Mouse (Mus musculus) cerebellum, postnatal 25 days (tissue): ENCODE results near the gene Ppm1h.

ENCODE experiments used
- DNase-seq, 2 experiments: peaks; one replicate each; pipeline ENCODE4 v3.0.0; 2021; ENCODE audit warnings: mixed read lengths in 2 of 2

The Ppm1h gene

DNA sequence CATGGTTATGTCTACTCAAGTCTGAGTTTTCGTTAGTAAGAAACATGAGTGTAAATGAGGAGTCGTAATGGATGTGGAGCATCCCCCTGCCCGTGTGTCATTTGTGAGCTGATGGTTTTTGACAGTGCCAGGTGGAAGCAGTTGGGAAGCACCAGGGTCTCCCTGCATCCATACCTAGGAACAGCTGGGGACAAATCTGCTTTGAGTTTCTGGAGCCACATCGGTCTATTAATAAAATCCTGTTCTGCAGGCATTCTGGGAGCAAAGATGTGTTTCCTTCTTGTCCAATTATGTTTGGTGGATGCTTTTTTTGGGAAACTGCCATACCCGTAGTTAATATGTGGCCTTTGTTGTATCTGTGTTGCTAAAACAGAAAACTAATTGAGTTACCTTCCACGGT lies 26.9 kb downstream of the Ppm1h start:
- DNase-seq: no peak

DNA sequence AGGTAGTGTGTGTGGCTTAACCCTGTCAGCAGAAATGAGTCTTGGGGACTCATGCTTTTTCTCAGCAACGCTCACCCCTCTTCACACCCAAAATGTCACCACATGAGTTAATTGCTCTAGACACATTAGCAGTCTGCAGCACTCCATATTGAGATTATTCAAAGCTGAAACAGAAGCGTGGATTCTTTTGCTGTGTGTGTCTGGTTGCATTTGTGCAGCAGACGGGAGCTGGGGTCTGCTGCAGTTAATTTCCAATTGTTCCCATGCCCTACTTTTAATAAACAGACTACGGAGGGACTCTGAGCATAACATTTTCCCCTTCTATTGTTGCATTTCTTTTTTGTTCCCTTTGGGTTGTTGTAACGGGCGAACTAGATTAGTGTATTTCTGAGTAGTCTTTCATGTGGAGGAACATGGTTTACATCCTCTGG lies 32.8 kb downstream of the Ppm1h start:
- no peak for DNase-seq

DNA sequence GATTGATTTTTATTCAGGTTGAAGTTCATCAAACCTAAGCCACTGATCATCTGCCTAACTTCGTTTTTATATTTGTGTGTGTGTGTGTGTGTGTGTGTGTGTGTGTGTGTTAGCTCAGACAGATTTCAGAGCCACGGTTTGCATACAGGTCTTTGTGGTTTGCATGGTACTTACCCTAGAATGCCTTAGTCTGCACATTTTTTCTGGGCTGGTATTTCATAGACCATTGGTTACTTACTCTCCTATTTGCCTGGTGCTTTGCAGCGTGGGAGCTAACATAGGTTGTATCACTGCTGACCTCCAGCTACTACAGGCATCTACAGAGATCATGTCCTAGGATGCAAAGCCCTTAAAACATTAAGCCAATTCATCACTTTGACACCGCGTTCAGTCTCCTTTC lies 33.7 kb downstream of the Ppm1h start:
- no peak for DNase-seq

- peak; percentile 68 to 74 for DNase-seq
Observed at GRCm38 (mm10) chr10:122715856-122716255, 37.3 kb downstream of the Ppm1h start.

DNA sequence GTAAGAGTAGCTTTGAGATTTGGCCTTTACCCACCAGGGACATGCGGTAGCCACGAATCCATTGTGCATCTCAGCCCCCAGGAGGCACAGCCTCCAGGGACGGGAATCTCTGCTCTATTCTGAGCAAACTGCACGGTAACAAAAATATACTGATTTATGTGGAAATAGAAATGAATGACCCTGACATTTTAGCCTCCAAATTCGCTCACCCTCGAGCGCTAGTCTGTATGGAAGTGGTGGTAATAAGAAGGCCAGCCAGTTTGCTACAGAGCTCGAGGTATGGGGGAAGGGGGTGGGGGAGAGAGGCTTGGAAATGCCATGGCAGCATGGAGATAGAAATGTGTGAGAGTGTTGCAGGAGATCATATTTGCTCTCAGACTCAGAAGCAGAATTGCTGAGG lies 37.7 kb downstream of the Ppm1h start:
- no peak for DNase-seq

DNA sequence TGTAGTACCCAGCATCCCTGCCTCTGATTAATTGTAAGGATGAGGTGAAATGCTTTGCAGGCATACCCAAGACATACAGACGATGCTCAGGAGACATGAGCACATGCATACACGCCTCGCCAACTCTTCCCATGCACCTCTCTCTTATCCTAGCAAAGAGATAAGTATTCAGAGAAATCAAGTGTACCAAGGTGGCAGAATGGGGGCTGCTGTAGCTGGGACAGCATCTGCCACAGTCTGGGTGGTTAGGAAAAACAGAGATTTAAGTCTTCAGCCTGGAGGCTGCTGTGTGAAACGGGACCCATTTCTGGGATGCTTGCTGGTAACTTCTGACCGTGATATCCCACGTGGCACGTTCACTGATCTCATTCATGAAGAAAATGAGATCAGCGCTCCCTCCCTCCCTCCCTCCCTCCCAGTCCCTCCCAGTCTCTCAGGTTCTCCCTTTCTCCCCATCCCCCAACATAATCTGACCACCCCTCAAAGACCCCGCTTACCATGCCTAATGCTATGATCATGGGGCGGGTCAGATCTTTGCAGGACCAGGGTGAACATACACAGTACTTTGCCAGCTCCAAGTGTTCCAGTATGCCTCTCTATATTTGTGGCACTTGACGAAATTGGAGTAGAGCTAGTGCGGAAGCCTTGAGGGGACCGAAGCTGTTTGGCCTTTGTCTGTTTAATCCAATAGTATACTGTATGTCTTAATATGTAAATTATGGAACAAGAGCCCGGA lies 38.3 kb downstream of the Ppm1h start:
- DNase-seq: no peak

DNA sequence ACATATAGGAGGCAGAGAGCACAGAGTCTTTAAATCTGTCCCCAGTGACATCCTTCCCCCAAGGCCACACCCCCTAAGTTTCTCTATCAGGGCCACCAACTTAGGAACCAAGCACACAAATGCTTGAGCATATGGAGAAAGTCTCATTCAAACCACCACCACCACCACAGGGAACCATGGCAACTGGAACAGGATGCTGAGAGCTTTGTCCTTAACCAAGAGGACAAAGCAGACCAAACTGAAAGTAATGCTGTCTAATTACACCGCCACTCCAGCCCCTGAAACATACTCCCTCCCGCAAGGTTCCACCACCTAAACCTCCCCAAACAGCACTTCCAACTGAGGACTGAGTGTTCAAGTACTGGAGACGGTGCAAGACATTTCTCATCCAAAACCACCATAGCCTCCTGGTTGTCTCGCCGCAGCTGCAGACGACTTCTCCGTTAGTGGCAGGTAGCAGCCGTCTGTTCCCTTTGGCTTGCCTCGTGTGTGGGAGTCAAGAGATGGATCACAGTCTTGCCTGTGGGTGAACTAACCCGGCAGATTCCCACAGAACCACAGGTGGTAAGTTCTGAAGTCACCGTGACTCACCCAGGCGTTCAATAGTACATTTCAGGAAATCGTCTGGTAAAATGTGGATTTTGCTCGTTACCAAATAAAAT lies 39.3 kb downstream of the Ppm1h start:
- peak; percentile 49 to 59 for DNase-seq

DNA sequence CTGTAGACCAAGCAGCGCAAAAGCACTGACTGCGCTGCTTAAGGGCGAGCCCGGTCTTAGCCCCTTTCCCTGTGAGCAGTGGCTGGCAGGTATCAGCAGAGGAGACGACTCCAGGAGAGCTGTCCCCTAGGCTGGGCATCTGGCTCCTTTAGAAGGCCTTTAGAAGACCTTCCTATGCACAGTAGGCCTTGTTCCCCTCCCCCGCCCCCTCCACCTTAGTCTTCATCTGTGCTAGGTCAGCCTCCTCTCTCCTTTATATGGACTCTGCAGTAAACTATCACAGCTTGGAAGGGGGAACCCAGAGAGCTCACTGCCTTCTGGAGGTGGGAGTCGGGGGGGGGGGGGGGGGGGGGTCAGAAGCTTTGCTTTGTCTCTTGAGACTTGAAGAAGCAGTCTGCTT lies 40.4 kb downstream of the Ppm1h start:
- no peak for DNase-seq

DNA sequence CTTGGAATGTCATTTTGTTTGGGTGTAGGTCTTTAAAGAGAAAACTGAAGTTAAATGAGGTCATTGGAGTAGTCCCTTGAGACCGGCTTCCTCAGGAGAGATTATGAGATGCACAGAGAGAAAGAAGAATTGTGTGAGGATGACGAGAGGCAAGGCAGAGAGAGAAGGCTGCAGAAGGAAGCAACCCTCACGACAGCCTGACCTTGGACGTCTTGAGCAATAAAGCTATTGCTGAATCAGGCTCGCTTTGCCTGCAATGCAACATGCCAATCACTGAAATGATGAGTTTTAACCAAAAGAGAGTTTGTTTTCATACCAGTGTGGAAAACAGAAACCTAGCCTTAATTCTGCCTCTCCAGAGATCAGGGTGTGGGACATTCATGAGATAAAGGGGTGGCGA lies 43.5 kb downstream of the Ppm1h start:
- DNase-seq: no peak

- DNase-seq: no peak
Observed at GRCm38 (mm10) chr10:122724692-122725091, 46.1 kb downstream of the Ppm1h start.

- no peak for DNase-seq
Observed at GRCm38 (mm10) chr10:122727228-122727627, 48.7 kb downstream of the Ppm1h start.

DNA sequence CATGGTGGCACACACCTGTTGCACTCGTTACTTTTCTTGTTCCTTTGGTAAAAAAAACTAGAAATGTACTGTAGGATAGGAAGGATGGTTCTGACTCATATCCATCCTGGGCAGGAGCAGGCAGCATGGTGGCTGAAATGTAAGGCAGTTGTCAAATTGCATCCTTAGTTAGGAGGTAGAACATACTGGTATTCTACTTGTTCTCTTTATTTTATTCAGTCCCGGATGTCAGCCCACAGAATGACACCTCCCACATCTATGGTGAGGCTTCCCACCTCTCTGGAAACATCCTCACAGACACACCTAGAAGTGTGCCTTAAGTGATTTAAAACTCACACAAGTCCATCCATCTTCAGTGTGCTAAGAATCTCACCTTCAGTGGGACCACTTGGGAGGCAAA lies 49.6 kb downstream of the Ppm1h start:
- no peak for DNase-seq

DNA sequence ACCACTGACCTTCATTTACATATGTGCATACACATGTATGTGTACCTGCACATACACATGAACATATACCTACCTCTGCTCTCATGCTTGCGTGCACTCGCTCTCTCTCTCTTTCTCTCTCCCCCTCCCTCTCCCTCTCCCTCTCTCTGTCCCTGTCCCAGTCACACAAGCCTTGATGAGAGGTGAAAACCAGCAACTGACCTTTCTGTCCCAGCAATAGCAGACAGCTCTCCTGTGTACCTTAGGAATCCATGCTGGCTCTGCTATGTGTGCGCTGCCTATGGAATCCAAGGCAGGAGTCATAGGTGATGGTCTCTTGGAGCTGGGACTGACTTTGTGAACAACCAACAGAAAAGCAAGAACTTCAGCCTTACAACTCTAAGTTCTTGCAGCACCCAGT lies 53.6 kb downstream of the Ppm1h start:
- no peak for DNase-seq

DNA sequence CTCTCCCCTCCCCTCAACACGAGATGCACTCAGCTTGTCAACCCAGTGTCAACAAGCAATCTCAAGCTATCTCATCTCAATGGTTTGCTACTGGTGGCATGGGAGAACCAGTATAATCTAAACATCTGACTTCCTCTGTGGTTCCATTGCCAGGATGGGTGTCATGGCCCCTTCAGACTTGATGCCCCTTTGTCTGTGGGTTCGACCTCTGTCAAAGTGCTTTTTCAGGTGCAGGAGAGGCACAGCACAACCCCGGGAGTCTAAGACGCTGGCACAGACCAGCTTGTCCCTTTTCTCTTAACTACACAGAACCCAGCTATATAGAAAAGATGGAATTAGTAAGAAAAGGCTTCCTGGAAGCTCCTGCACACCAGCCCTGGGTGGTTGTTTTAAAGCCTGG lies 56.0 kb downstream of the Ppm1h start:
- no peak for DNase-seq

DNA sequence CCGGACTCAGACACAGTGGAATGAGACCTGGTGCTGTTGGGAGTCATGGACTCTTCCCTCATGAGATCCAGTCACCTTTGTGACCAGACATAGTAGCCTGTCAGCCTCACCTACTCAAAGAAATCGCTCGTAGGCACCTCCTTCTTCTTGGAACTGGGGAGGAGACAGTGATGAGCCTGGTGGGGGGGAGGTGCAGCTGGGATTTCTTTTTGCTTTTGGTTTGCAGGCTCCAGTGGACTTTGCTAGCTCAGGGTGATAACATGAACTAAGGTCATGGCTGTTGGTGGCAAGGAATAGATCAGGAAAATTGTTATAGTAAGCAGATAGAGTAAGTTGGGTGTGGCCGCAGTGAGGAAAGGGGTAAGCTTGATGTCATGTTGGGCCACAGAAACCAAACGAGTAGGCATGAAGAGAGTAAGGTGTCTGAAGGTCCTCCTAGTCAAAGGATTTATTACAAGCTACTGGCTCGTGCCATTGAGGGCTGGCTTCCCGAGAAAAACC lies 56.8 kb downstream of the Ppm1h start:
- no peak for DNase-seq

DNA sequence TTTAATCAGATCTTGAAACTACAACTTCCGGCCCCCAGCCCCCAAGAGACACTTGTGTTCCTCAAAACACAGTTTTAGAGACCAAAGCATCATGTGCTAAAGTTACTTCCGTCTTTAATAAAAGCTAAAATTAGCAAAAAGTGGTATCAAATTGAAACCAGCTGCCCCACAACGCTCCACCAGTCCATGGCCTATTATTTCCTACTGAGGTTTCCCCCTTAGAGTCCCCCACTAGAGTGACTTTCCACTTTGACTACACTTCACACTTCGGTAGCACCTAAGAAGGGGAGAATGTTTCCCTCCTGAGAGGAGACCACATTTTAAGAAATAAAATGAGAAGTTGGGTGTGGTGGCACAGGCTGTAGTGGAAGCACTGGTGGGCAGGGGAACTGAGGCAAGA lies 58.3 kb downstream of the Ppm1h start:
- no peak for DNase-seq

- no peak for DNase-seq
Observed at GRCm38 (mm10) chr10:122738526-122738925, 60.0 kb downstream of the Ppm1h start.

- no peak for DNase-seq
Observed at GRCm38 (mm10) chr10:122739037-122739436, 60.5 kb downstream of the Ppm1h start.

DNA sequence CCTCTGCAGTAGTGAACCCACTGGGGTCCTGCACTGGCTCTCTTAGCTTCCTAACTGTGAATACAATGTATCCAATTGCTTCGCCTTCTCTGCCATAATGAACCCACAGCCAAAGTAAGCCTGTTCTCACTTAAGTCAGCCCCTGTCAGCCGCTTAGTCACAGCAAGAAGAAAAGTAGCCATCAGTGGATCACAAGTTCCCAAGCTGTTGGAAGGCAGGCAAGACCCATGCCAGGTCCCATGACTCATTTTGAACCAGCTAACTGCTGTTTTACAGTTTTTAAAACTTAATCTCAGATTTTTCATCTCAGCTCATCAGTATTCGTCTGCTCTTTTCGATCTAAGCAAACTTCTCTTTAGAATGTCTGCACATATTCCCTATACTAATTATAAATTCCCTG lies 61.6 kb downstream of the Ppm1h start:
- no peak for DNase-seq

DNA sequence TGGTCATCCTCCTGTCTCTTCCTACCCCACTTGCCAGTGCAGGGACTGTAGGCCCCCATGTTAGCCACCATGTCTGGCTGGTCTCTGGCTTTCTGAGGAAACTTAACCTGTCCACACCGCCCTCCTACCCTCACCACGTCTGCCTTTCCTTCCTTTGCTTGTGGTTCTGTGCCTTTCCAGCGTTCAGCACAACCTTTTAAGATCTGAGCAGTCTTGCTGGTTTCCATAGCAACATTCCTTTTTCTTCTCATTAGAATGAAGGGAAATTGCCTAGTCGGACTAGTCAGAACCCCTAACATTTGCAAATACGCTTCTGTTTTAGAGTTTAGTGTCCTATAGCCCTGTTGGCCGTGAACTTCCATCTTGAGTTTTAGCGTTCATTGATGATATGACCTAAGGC lies 62.6 kb downstream of the Ppm1h start:
- no peak for DNase-seq

DNA sequence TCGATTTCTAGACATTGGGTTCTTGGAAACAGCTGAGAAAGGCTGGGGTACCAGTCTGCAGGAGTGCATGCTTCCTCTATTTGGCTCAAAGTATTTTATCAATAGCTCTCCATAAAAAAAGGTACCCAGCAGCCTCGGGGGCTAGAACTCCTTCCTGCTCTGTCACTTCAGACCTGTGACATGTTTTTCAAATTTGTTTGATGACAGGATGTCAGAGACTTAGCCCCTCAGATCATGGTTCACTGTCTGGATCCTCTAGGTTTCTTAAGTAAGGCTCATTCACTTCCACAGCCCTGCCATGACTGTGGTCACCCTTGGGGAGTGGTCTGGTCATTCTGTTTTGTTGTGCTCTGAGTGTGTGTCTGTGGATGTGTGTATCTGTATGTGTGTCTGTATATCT lies 63.6 kb downstream of the Ppm1h start:
- DNase-seq: no peak

- DNase-seq: no peak
Observed at GRCm38 (mm10) chr10:122743361-122743760, 64.8 kb downstream of the Ppm1h start.

DNA sequence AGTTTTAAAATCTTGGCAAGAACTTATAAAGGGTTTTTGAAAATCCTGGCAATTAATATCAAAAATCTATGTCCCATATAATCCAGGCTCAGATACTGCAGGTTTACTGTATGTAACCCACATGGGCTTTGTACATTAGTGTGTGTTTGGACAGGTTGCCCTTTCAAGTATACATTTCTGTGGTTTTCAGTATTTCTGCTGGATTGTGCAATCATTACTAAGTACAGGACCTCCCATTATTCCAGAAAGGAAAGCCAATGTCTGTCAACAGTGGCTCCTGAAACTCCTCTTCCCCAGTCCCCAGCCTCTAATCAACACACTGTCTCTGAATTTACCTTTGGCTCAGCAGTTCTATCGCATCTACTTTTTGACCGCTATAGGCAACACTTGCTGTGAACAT lies 66.4 kb downstream of the Ppm1h start:
- no peak for DNase-seq

GRCm38 (mm10) chr10:122746211-122746610 lies 67.6 kb downstream of the Ppm1h start:
- no peak for DNase-seq
